8 mouse cellular contexts compared by ENCODE assay signal in the genomic region with DNA sequence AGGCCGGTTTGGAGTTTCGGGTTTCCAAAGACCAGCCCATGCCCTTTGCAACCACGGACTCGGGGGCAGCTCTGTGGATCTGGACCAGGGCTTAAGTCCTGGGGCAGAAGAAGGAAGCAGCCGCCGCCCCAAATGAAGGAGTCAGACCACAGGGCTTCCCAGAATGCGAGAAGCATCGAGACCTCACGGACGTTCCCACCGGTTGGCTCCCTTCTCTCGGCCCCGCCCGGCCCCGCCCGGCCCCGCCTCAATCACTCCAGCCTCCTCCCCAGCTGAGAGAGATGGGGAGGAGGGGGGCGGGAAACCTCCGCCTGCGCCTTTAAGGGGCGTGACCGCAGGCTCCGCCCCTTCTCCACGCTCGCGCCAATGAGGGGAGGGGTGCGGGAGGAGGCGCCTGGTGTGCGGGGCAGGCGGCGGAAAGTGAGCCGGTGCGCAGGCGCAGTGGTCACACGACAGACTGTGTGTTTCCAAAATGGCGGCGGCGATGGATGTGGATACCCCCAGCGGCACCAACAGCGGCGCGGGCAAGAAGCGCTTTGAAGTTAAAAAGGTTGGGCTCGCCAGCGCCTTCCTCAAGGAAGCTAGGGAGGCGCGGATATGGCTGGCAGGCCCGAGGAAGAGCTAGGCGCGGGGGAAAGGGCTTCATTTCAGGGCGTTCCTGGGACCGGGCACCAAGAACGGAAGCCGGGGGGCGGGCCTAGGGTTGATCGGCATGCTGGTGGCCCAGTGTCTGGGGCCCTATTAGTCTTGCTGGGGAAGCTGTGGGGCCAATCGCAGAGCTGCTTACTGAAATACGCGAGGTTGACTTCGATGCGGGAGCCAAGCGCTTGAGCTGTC. TPM values are rescaled to one million over a fixed set of nuclear protein-coding genes. Genes with fewer than 3 reads are reported as not detected.
DNase-seq lines count a peak whose midpoint lies in the region; ATAC-seq lines count a peak whose summit lies in the region.

A gene (plus strand): TSS at position 396 of the 837 bp plus-strand sequence.

- H3K27me3 ChIP-seq in intestine, embryonic 14.5 days (replicated peaks; ENCODE audit: control insufficient read depth, insufficient read depth, low read length): no peaks in the 10 kb centered on the region

- ATAC-seq in intestine, embryonic 14.5 days (replicated peaks; ENCODE audit: low FRiP score, low TSS enrichment, low read depth): peak; percentile 99

- 0 out of 2 replicates have a peak, but pooled peaks cover 7% of the 10 kb centered on the region for H3K4me1 ChIP-seq in intestine, embryonic 14.5 days (replicated peaks; ENCODE audit: control insufficient read depth, insufficient read depth, low read length)

- peak within 1 kb of the TSS; percentile 69 for H3K9ac ChIP-seq in intestine, embryonic 14.5 days (ENCODE audit: low read length)

- peaks cover 8% of the 10 kb centered on the region; the same call in 1 of the 2 replicates for H3K9me3 ChIP-seq in intestine, embryonic 14.5 days (ENCODE audit: control insufficient read depth, low read length)

- H3K4me2 ChIP-seq in intestine, embryonic 14.5 days (ENCODE audit: low read length): peak within 1 kb of the TSS; percentile 67

- WGBS in intestine, embryonic 14.5 days: under 1% methylated on average over 54 of the region's 62 CpGs

- peak within 1 kb of the TSS; percentile 77 for H3K4me3 ChIP-seq in intestine, embryonic 14.5 days (ENCODE audit: low read depth, low read length)

- peaks cover 24% of the 10 kb centered on the region for H3K36me3 ChIP-seq in intestine, embryonic 14.5 days (ENCODE audit: control insufficient read depth, insufficient read depth, low read length)

- intact Hi-C loops in left cerebral cortex, postnatal 14 days (cut with DNase I): loop anchor here (2.0 kb wide), 1 partner anchor 119 kb away; a partner anchor contains a TSS

- DNase-seq in adrenal gland, adult (ENCODE audit: inconsistent age in 2 of 2, low spot score in 1 of 2): peak; percentile 99 to 100
- peak; percentile 99 for DNase-seq in embryo, embryonic 10.5 days (ENCODE audit: low spot score)
- DNase-seq in gastrocnemius, postnatal 25 days: peak; percentile 99
- peak; percentile 100 for DNase-seq in intestine, embryonic 14.5 days (ENCODE audit: low spot score)
- peak; percentile 98 for DNase-seq in left cerebral cortex, postnatal 14 days (ENCODE audit: low spot score in 2 of 2)
- DNase-seq in mesoderm, embryonic 11.5 days (ENCODE audit: low read depth, low spot score): peak; percentile 99
- peak; percentile 97 for DNase-seq in right cerebral cortex, postnatal 36 days (ENCODE audit: low spot score in 2 of 2)
- peak; percentile 99 for DNase-seq in yolk sac, embryonic 10.5 days (ENCODE audit: low spot score)

- H3K27ac ChIP-seq in intestine, embryonic 14.5 days (ENCODE audit: low read depth): peak within 1 kb of the TSS; percentile 85

RNA-seq across cellular contexts. Expression of the gene that starts here (rescaled TPM):
- total RNA-seq in gastrocnemius, postnatal 25 days (2021): 100 to 1,000 TPM in 1 of 2 experiments, 10 to 100 TPM in 1; 97.2 to 104 TPM
- polyA plus RNA-seq in intestine, embryonic 14.5 days (2014; fragmentation: Nextera tagmentation; extraction: Ambion mirVana): 514 and 518 TPM in 2 replicates
- total RNA-seq in left cerebral cortex, postnatal 14 days (2021): 100 to 1,000 TPM; 128 to 139 TPM

Comparison
In these comparisons a context has a peak if more than half of its experiments do, and no peak if none do; other contexts are left out.
1. Peak in every context shown above with its lines: DNase-seq, ATAC-seq, H3K4me3 ChIP-seq and H3K27ac ChIP-seq.